Mouse (Mus musculus) bone marrow, adult 2 months (tissue): Measurements from ENCODE around the gene Mrpl36.

Experiments
- CTCF ChIP-seq: fragments of 200-500 bp; IDR thresholded peaks from 2 replicates; pipeline ENCODE4 v1.5.1; 2011; ENCODE audit warnings: low read length, control low read depth; ENCODE audit not compliant: control insufficient read depth, insufficient read depth
- POLR2A ChIP-seq: fragments of 200-500 bp; IDR thresholded peaks from 2 replicates; pipeline ENCODE4 v1.6.1; 2011; ENCODE audit warnings: low read depth, mild to moderate bottlenecking, control low read depth, low read length, borderline replicate concordance; ENCODE audit not compliant: control insufficient read depth

DNA sequence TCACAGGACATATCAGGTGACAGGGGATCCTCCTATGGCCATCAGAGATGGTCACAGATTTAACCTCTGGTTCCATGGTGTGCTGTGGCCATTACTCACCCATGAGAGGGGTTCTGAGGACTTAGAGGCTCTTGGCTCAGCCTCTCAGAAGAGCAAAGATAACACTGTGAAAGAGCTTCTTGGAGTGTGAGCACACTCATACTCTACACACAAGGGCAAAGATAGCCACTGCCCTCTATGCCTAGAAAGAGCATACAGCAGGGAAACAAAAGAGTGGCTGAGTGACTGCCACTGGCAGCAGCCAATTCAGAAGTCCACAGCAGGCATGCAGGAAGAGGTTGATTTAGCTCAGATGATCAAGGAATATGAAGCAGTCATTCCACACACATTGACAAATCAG lies 24.2 kb downstream of the Mrpl36 start:
- TF ChIP-seq CTCF (no peak), POLR2A (no peak)
